Mouse (Mus musculus): ENCODE results near the gene Defb25. TPM values are rescaled to one million over a fixed set of nuclear protein-coding genes. Genes with fewer than 3 reads are reported as not detected.

The Defb25 gene
- not detected in 2 replicates for polyA plus RNA-seq (2012; rRNA removed)

GRCm38 (mm10) chr2:152622953-152623352, at the start of gene Defb25:
Defb25 (minus strand) TSS chr2:152623053.

DNA sequence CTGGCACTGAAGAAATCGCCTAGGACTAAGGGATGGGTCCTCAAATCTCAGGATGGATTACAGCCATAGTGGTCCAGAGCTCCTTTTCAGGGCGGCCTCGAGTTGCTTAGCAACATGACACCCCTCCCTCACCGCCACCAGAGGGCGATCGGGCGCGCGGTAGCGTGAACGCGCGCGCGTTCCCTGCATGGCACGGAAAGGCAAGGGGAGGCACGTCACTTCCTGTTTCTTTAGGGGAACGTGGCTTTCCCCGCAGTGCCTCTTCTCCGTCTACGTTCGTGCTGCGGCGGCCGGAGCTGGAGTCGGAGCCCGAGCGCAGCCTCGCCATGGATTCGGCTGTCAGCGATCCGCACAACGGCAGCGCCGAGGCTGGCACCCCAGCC, 46.4 kb upstream of the Defb25 start, which contains the start of gene H13:
Gene H13, plus strand, starts transcription at position 206 of the 383 bp plus-strand sequence.

DNA sequence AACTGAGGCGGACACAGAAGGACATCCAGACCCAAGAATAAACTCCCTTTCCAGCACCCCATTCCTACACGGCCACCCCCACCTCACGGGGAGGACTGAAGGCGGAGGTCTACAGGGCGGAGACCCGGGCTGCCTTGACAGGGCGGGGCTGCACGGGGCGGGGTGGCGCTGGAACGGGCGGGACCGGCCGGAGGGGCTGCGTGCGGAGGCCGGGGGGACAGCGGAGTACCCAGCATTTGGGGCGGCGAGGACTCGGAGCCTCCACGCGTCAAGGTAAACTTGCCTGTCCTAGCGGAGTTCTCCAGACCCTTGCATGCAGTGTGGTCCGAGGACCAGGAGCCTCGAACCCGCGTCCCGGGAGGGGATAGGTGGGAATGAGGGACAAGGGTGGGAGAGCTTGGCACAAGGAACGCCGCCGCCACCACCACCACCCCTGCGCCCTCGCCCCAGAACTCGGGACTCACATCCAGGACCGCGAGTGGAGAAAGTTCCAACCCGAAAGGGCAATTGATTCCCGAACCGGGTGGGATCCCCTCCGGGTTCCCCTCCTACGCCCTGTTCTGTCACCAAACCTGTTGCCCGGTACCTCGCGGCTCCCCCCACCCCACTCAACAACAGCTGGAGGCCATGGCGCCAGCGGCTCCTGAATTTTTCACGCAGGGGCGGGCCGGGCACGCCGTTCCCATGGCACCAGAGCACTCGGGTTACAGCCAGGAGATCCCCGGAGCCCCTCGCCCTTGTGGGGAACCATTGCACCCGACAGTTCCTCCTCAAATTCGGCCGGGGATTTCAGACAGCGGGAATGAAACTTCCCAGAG, 4.1 kb upstream of the Defb25 start, which contains the start of gene Rem1:
Gene Rem1, plus strand, starts transcription at position 178 of the 818 bp plus-strand sequence.

DNA sequence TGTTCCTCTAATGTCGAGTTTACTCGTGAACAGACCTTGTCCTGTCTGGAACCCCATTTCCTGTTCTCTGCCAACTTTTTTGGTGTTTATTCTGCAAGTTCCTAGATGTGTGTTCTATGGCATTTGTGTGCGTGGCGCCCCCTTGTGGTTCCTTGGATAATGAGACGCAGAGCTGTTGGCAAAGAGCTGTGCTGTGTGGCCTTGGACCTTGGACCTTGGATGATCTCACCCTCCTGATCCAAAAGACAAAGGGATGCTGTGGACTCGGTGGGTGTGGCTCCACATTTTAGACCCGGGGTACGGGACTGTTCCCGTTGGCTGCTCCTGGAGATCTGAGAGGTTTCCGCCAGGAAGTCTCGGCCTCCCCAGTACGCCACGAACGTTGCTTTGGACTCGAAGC, 18.8 kb downstream of the Defb25 start, which contains the start of gene Defb36:
Gene Defb36, plus strand, starts transcription at position 271 of the 400 bp plus-strand sequence.

GRCm38 (mm10) chr2:152599299-152599698, 23.6 kb downstream of the Defb25 start, which contains the start of gene Defb45:
Defb45 (minus strand) TSS chr2:152599399.

GRCm38 (mm10) chr2:152580107-152580506, 42.7 kb downstream of the Defb25 start, which contains the start of gene Defb19:
Defb19 (minus strand) TSS chr2:152580312.

Other genes with a start within 250 kb of the Defb25 start
- 21.5 and 24.8 TPM in 2 replicates for gene Nrsn2, start 246.4 kb downstream of the Defb25 start, polyA plus RNA-seq (2012; rRNA removed)
- gene Sox12, start 225.0 kb downstream of the Defb25 start, polyA plus RNA-seq (2012; rRNA removed) = 84.0 and 84.5 TPM in 2 replicates
- 20.1 and 21.6 TPM in 2 replicates for gene Zcchc3, start 208.0 kb downstream of the Defb25 start, polyA plus RNA-seq (2012; rRNA removed)
- 2.2 and 2.6 TPM in 2 replicates for gene 6820408C15Rik, start 207.5 kb downstream of the Defb25 start, polyA plus RNA-seq (2012; rRNA removed)
- gene Defb23, start 158.4 kb downstream of the Defb25 start, polyA plus RNA-seq (2012; rRNA removed) = not detected in 2 replicates
- gene Defb20, start 146.0 kb downstream of the Defb25 start, polyA plus RNA-seq (2012; rRNA removed) = 0.09 TPM in 1 of 2 replicates, not detected in the other
- not detected in 2 replicates for gene Defb22, start 132.9 kb downstream of the Defb25 start, polyA plus RNA-seq (2012; rRNA removed)
- not detected in 2 replicates for gene Defb26, start 111.4 kb downstream of the Defb25 start, polyA plus RNA-seq (2012; rRNA removed)
- gene Defb28, start 104.8 kb downstream of the Defb25 start, polyA plus RNA-seq (2012; rRNA removed) = not detected in 2 replicates
- gene Defb29, start 83.0 kb downstream of the Defb25 start, polyA plus RNA-seq (2012; rRNA removed) = not detected in 2 replicates
- not detected in 2 replicates for gene Gm17416, start 53.7 kb downstream of the Defb25 start, polyA plus RNA-seq (2012; rRNA removed)
- gene Defb21, start 50.3 kb downstream of the Defb25 start, polyA plus RNA-seq (2012; rRNA removed) = not detected in 2 replicates
- not detected in 2 replicates for gene Defb19, start 42.7 kb downstream of the Defb25 start, polyA plus RNA-seq (2012; rRNA removed)
- not detected in 2 replicates for gene Defb45, start 23.7 kb downstream of the Defb25 start, polyA plus RNA-seq (2012; rRNA removed)
- not detected in 2 replicates for gene Defb36, start 18.7 kb downstream of the Defb25 start, polyA plus RNA-seq (2012; rRNA removed)
- gene Rem1, start 3.9 kb upstream of the Defb25 start, polyA plus RNA-seq (2012; rRNA removed) = 0.41 and 0.84 TPM in 2 replicates
- 172 and 175 TPM in 2 replicates for gene H13, start 46.4 kb upstream of the Defb25 start, polyA plus RNA-seq (2012; rRNA removed)
- 25.2 and 27.7 TPM in 2 replicates for gene Mcts2, start 64.0 kb upstream of the Defb25 start, polyA plus RNA-seq (2012; rRNA removed)
- gene Id1, start 113.2 kb upstream of the Defb25 start, polyA plus RNA-seq (2012; rRNA removed) = 133 and 168 TPM in 2 replicates
- 3.8 and 5.3 TPM in 2 replicates for gene Cox4i2, start 131.1 kb upstream of the Defb25 start, polyA plus RNA-seq (2012; rRNA removed)
- gene Bcl2l1, start 208.7 kb upstream of the Defb25 start, polyA plus RNA-seq (2012; rRNA removed) = 93.5 and 103 TPM in 2 replicates
- gene Tpx2, start 224.9 kb upstream of the Defb25 start, polyA plus RNA-seq (2012; rRNA removed) = 31.7 and 43.4 TPM in 2 replicates